Mouse (Mus musculus) neural tube, embryonic 13.5 days (tissue): ENCODE measurements at regions not wholly inside any gene's neighbourhood (a gene's known extent, or its start where the extent isn't known, plus 50 kb on each side); places are given as distances from the start of the nearest gene placed in this dataset.

Experiments used
- ATAC-seq: fragments of 200-750 bp; cut with Nextera tagmentation; 2 replicates; pipeline ENCODE4 v1.8.0; 2017; ENCODE audit warnings: low read depth, mild to moderate bottlenecking, moderate TSS enrichment, moderate library complexity
- H3K27ac ChIP-seq: fragments of 300-500 bp; sonication (generic); replicated peaks from 2 replicates; pipeline ENCODE4 v1.5.1; 2015; ENCODE audit warnings: moderate library complexity, mild to moderate bottlenecking, inconsistent platforms
- H3K27me3 ChIP-seq: fragments of 300-500 bp; sonication (generic); 2 replicates; pipeline ENCODE4 v1.6.1; 2015; ENCODE audit warnings: mild to moderate bottlenecking, inconsistent platforms
- H3K36me3 ChIP-seq: fragments of 300-500 bp; sonication (generic); 2 replicates; pipeline ENCODE4 v1.6.1; 2015; ENCODE audit warnings: mild to moderate bottlenecking, inconsistent platforms
- H3K4me1 ChIP-seq: fragments of 300-500 bp; sonication (generic); replicated peaks from 2 replicates; pipeline ENCODE4 v1.6.1; 2015; ENCODE audit warnings: inconsistent platforms
- H3K4me2 ChIP-seq: fragments of 300-500 bp; sonication (generic); 2 replicates; pipeline ENCODE4 v1.6.1; 2015; ENCODE audit warnings: inconsistent platforms, mild to moderate bottlenecking, moderate library complexity
- H3K4me3 ChIP-seq: fragments of 300-500 bp; sonication (generic); 2 replicates; pipeline ENCODE4 v1.5.1; 2015; ENCODE audit warnings: mild to moderate bottlenecking, inconsistent platforms
- H3K9ac ChIP-seq: fragments of 300-500 bp; sonication (generic); 2 replicates; pipeline ENCODE4 v1.6.1; 2015; ENCODE audit warnings: moderate library complexity, mild to moderate bottlenecking, inconsistent platforms
- H3K9me3 ChIP-seq: fragments of 300-500 bp; sonication (generic); 2 replicates; pipeline ENCODE4 v1.6.1; 2016; ENCODE audit warnings: inconsistent platforms
- WGBS: fragments of 180-500 bp; shearing (Covaris S2); methylation state at CpG from one replicate; pipeline ENCODE4 v1.1.7; 2015; 5-methylcytosine and 5-hydroxymethylcytosine counted together

- H3K27me3 ChIP-seq, result peaks cover 27% of the 10 kb centered on the region
- no peak overlapping the region for H3K4me3 ChIP-seq
- no peak overlapping the region for H3K9ac ChIP-seq
- no peak overlapping the region for H3K4me2 ChIP-seq
- H3K9me3 ChIP-seq, result no peaks in the 10 kb centered on the region
- H3K27ac ChIP-seq, result no peak overlapping the region
- ATAC-seq, result no peak
- peaks cover 17% of the 10 kb centered on the region; the same call in 1 of the 2 replicates for H3K4me1 ChIP-seq
- no peaks in the 10 kb centered on the region for H3K36me3 ChIP-seq
- 51% methylated on average over 10 of the region's 10 CpGs for WGBS
Measured at GRCm38 (mm10) chr8:26828311-26828909, 148.7 kb upstream of the Zfp703 start.

- H3K9ac ChIP-seq, result no peak overlapping the region
- no peak overlapping the region for H3K4me3 ChIP-seq
- 89% methylated on average over 4 of the region's 4 CpGs for WGBS
- H3K27me3 ChIP-seq, result peaks cover 27% of the 10 kb centered on the region
- no peaks in the 10 kb centered on the region for H3K36me3 ChIP-seq
- no peaks in the 10 kb centered on the region for H3K9me3 ChIP-seq
- H3K27ac ChIP-seq, result no peak overlapping the region
- H3K4me1 ChIP-seq, result peaks cover 22% of the 10 kb centered on the region
- H3K4me2 ChIP-seq, result no peak overlapping the region
- ATAC-seq, result no peak
Measured at GRCm38 (mm10) chr8:26829313-26829712, 147.8 kb upstream of the Zfp703 start.

- H3K36me3 ChIP-seq, result no peaks in the 10 kb centered on the region
- ATAC-seq, result no peak
- 21% methylated on average over 5 of the region's 5 CpGs for WGBS
Measured at GRCm38 (mm10) chr8:26831148-26831547, 146.0 kb upstream of the Zfp703 start.

GRCm38 (mm10) chr8:26831790-26832189, 145.3 kb upstream of the Zfp703 start:
- WGBS, result 79% methylated on average over 6 of the region's 6 CpGs

More at GRCm38 (mm10) chr8:26831148-26831547, 146.0 kb upstream of the Zfp703 start:
- Histone ChIP-seq H3K9me3 (no peaks in the 10 kb centered on the region), H3K4me2 (no peak overlapping the region), H3K4me1 (peaks cover 30% of the 10 kb centered on the region), H3K27me3 (peaks cover 33% of the 10 kb centered on the region), H3K9ac (no peak overlapping the region), H3K4me3 (no peak overlapping the region), H3K27ac (no peak overlapping the region)

GRCm38 (mm10) chr8:26832546-26832945, 144.6 kb upstream of the Zfp703 start:
- WGBS, result 63% methylated on average over 3 of the region's 3 CpGs
- Histone ChIP-seq H3K27ac (no peak overlapping the region), H3K27me3 (peaks cover 37% of the 10 kb centered on the region), H3K9ac (no peak overlapping the region), H3K4me1 (peaks cover 30% of the 10 kb centered on the region), H3K4me3 (no peak overlapping the region), H3K4me2 (no peak overlapping the region), H3K9me3 (no peaks in the 10 kb centered on the region), H3K36me3 (no peaks in the 10 kb centered on the region)
- no peak for ATAC-seq

More at GRCm38 (mm10) chr8:26831790-26832189, 145.3 kb upstream of the Zfp703 start:
- H3K27me3 ChIP-seq, result peaks cover 37% of the 10 kb centered on the region
- ATAC-seq, result no peak
- no peak overlapping the region for H3K9ac ChIP-seq
- no peaks in the 10 kb centered on the region for H3K9me3 ChIP-seq
- no peak overlapping the region for H3K4me2 ChIP-seq
- no peaks in the 10 kb centered on the region for H3K36me3 ChIP-seq
- peaks cover 30% of the 10 kb centered on the region for H3K4me1 ChIP-seq
- no peak overlapping the region for H3K4me3 ChIP-seq
- H3K27ac ChIP-seq, result no peak overlapping the region

DNA sequence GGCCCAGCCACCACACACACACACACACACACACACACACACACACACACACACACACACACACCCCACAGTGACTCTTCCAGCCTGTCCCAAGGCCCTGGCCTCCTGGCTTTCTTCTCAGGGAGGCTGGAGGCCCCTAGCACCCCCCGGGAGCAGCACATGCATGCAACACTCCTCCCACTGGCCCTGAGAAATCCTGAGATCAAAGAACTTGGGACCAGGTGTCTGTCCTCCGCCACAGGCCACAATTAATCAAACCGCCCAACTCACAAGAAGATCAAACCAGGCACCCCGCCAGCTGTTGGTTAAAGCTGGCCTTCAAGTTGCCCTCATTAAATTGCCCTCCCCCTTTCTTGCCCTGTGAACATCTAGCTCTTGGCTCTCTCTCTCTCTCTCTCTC, 143.8 kb upstream of the Zfp703 start:
- Histone ChIP-seq H3K27ac (no peak overlapping the region), H3K4me1 (peaks cover 30% of the 10 kb centered on the region), H3K9me3 (no peaks in the 10 kb centered on the region), H3K9ac (no peak overlapping the region), H3K4me2 (no peak overlapping the region), H3K36me3 (no peaks in the 10 kb centered on the region), H3K4me3 (no peak overlapping the region), H3K27me3 (peaks cover 37% of the 10 kb centered on the region)
- 10% methylated on average over 4 of the region's 4 CpGs for WGBS
- ATAC-seq, result peak; percentile 66; the same call in 1 of the 2 replicates

- WGBS, result 35% methylated on average over 5 of the region's 5 CpGs
- Histone ChIP-seq H3K4me3 (no peak overlapping the region), H3K27me3 (peaks cover 37% of the 10 kb centered on the region), H3K4me1 (peaks cover 30% of the 10 kb centered on the region), H3K9me3 (no peaks in the 10 kb centered on the region), H3K4me2 (no peak overlapping the region), H3K9ac (no peak overlapping the region), H3K27ac (no peak overlapping the region), H3K36me3 (no peaks in the 10 kb centered on the region)
- ATAC-seq, result no peak
Measured at GRCm38 (mm10) chr8:26833784-26834183, 143.3 kb upstream of the Zfp703 start.

DNA sequence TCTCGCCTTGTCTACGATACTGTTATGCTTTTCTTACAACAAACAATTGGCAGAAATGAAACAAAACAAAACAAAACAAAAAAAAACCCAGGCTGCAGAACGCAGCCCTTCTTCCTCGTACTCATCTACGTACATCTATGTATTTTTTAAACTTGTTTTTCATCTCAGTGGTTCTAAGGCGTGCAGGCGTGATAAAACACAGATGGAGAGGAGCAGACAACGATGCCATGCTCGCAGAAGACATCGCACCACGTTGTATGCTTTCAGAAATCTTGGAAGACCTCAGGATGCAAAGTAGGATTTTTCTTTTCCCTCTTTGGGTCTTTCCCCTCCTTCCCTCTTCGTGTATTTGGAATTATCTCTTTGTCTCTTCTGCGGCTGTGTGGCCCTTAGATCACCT, 142.5 kb upstream of the Zfp703 start:
- Histone ChIP-seq H3K4me2 (no peak overlapping the region), H3K4me3 (no peak overlapping the region), H3K4me1 (peaks cover 30% of the 10 kb centered on the region), H3K9me3 (no peaks in the 10 kb centered on the region), H3K36me3 (no peaks in the 10 kb centered on the region), H3K27me3 (peaks cover 29% of the 10 kb centered on the region), H3K27ac (no peak overlapping the region), H3K9ac (no peak overlapping the region)
- 72% methylated on average over 13 of the region's 13 CpGs for WGBS
- no peak for ATAC-seq

GRCm38 (mm10) chr8:26835076-26835475, 142.0 kb upstream of the Zfp703 start:
- peaks cover 30% of the 10 kb centered on the region for H3K4me1 ChIP-seq
- H3K9me3 ChIP-seq, result no peaks in the 10 kb centered on the region
- H3K36me3 ChIP-seq, result no peaks in the 10 kb centered on the region
- ATAC-seq, result no peak
- no peak overlapping the region for H3K9ac ChIP-seq
- H3K27me3 ChIP-seq, result peaks cover 26% of the 10 kb centered on the region
- H3K4me3 ChIP-seq, result no peak overlapping the region
- H3K27ac ChIP-seq, result no peak overlapping the region
- WGBS, result 17% methylated on average over 8 of the region's 8 CpGs
- H3K4me2 ChIP-seq, result no peak overlapping the region

GRCm38 (mm10) chr8:26835616-26836015, 141.5 kb upstream of the Zfp703 start:
- WGBS, result 52% methylated on average over 6 of the region's 6 CpGs
- Histone ChIP-seq H3K36me3 (no peaks in the 10 kb centered on the region), H3K9me3 (no peaks in the 10 kb centered on the region), H3K27me3 (peaks cover 23% of the 10 kb centered on the region), H3K4me3 (no peak overlapping the region), H3K4me2 (no peak overlapping the region), H3K4me1 (peaks cover 30% of the 10 kb centered on the region), H3K27ac (no peak overlapping the region), H3K9ac (no peak overlapping the region)
- no peak for ATAC-seq

- ATAC-seq, result no peak
- H3K4me2 ChIP-seq, result no peak overlapping the region
- no peak overlapping the region for H3K4me3 ChIP-seq
- WGBS, result 90% methylated on average over 7 of the region's 7 CpGs
- H3K36me3 ChIP-seq, result no peaks in the 10 kb centered on the region
- H3K9ac ChIP-seq, result no peak overlapping the region
- peaks cover 22% of the 10 kb centered on the region for H3K27me3 ChIP-seq
- H3K9me3 ChIP-seq, result no peaks in the 10 kb centered on the region
- peaks cover 26% of the 10 kb centered on the region for H3K4me1 ChIP-seq
- H3K27ac ChIP-seq, result no peak overlapping the region
Measured at GRCm38 (mm10) chr8:26836552-26836951, 140.6 kb upstream of the Zfp703 start.

- Histone ChIP-seq H3K27ac (no peak overlapping the region), H3K9ac (no peak overlapping the region), H3K27me3 (peaks cover 17% of the 10 kb centered on the region), H3K4me2 (no peak overlapping the region), H3K4me1 (peaks cover 3% of the 10 kb centered on the region), H3K4me3 (no peak overlapping the region), H3K36me3 (no peaks in the 10 kb centered on the region), H3K9me3 (no peaks in the 10 kb centered on the region)
- WGBS, result 38% methylated on average over 2 of the region's 2 CpGs
- no peak for ATAC-seq
Measured at GRCm38 (mm10) chr8:26840286-26840685, 136.8 kb upstream of the Zfp703 start.
